Mouse (Mus musculus) heart, postnatal 10 days (tissue): ENCODE measurements around the gene Tas2r140. TPM values are rescaled to one million over a fixed set of nuclear protein-coding genes. Genes with fewer than 3 reads are reported as not detected.

ENCODE experiments used
- DNase-seq, 2 experiments: peaks; one replicate each; pipeline ENCODE4 v3.0.0; 2021
- intact Hi-C: fragments of 180-260 bp; cut with DNase I; formaldehyde crosslinking; loops from one replicate; pipeline ENCODE4 v1.15.1; 2025
- total RNA-seq, 2 experiments: library from RNA; stranded (reverse); gene quantifications; 2 replicates each; pipeline ENCODE4 v1.2.3; 2021

Tas2r140 gene
- total RNA-seq, result not detected

- intact Hi-C loops, result no loop called here
- DNase-seq, result no peak
Observed at GRCm38 (mm10) chr6:133055716-133056115, at the start of gene Tas2r140. Gene Tas2r140 (minus strand): TSS chr6:133055816.

GRCm38 (mm10) chr6:133104609-133104921 lies 48.9 kb upstream of the Tas2r140 start, which contains the start of gene Smim10l1:
Gene Smim10l1 (plus strand): TSS chr6:133104909.
- intact Hi-C loops, result no loop called here
- DNase-seq, result no peak

- intact Hi-C loops, result no loop called here
Observed at GRCm38 (mm10) chr6:133102430-133102829, 46.8 kb upstream of the Tas2r140 start.

GRCm38 (mm10) chr6:133092226-133092625 lies 36.6 kb upstream of the Tas2r140 start:
- no peak for DNase-seq
- intact Hi-C loops, result no loop called here

More at GRCm38 (mm10) chr6:133102430-133102829, 46.8 kb upstream of the Tas2r140 start:
- no peak for DNase-seq

GRCm38 (mm10) chr6:133037001-133037400 lies 18.6 kb downstream of the Tas2r140 start, which contains the start of gene Tas2r103:
Gene Tas2r103 (minus strand): TSS chr6:133037101.
- intact Hi-C loops, result no loop called here

More at GRCm38 (mm10) chr6:133037001-133037400, 18.6 kb downstream of the Tas2r140 start, which contains the start of gene Tas2r103:
- DNase-seq, result no peak

Other genes with a start within 250 kb of the Tas2r140 start
- gene Tas2r123, start 208.7 kb downstream of the Tas2r140 start, total RNA-seq, result not detected
- not detected for gene Tas2r116, start 200.4 kb downstream of the Tas2r140 start, total RNA-seq
- gene Tas2r110, start 187.8 kb downstream of the Tas2r140 start, total RNA-seq, result not detected
- gene Tas2r113, start 162.8 kb downstream of the Tas2r140 start, total RNA-seq, result not detected
- gene Tas2r125, start 146.2 kb downstream of the Tas2r140 start, total RNA-seq, result not detected
- not detected for gene Tas2r129, start 104.7 kb downstream of the Tas2r140 start, total RNA-seq
- not detected for gene Tas2r131, start 97.9 kb downstream of the Tas2r140 start, total RNA-seq
- gene Tas2r109, start 74.9 kb downstream of the Tas2r140 start, total RNA-seq, result not detected
- gene Tas2r103, start 18.7 kb downstream of the Tas2r140 start, total RNA-seq, result not detected
- gene Smim10l1, start 49.1 kb upstream of the Tas2r140 start, total RNA-seq, result 10 to 100 TPM; 75.5 to 75.7 TPM
- not detected for gene 5530400C23Rik, start 236.4 kb upstream of the Tas2r140 start, total RNA-seq